Mouse (Mus musculus) myocyte (in vitro differentiated cells): ENCODE results near the gene Rnaseh1. TPM values are rescaled to one million over a fixed set of nuclear protein-coding genes. Genes with fewer than 3 reads are reported as not detected.

Source experiments
- H3K27me3 ChIP-seq: one replicate; pipeline ENCODE4 v1.6.1; 2011; ENCODE audit not compliant: control insufficient read depth, insufficient read depth, insufficient read length
- H3K36me3 ChIP-seq: one replicate; pipeline ENCODE4 v1.6.1; 2011; ENCODE audit not compliant: control insufficient read depth, insufficient read depth
- H3K4me2 ChIP-seq: one replicate; pipeline ENCODE4 v1.6.1; 2011; ENCODE audit warnings: low read depth, control low read depth
- H3K4me3 ChIP-seq: one replicate; pipeline ENCODE4 v1.5.1; 2011; ENCODE audit warnings: mild to moderate bottlenecking, control low read depth, moderate library complexity
- H3K79me2 ChIP-seq: one replicate; pipeline ENCODE4 v1.6.1; 2011; ENCODE audit not compliant: control insufficient read depth, insufficient read depth
- H3ac ChIP-seq: one replicate; pipeline ENCODE4 v1.6.1; 2011; ENCODE audit not compliant: control insufficient read depth, insufficient read length
- CEBPB ChIP-seq: IDR thresholded peaks from 2 replicates; pipeline ENCODE4 v1.6.1; 2011; ENCODE audit warnings: mild to moderate bottlenecking, moderate library complexity; ENCODE audit not compliant: poor library complexity, insufficient read depth, severe bottlenecking
- E2F4 ChIP-seq: IDR thresholded peaks from one replicate; pipeline ENCODE4 v1.6.1; 2011; ENCODE audit warnings: mild to moderate bottlenecking, control low read depth, moderate library complexity; ENCODE audit not compliant: insufficient read depth
- MAX ChIP-seq: IDR thresholded peaks from one replicate; pipeline ENCODE4 v1.6.1; 2011; ENCODE audit warnings: low read depth, mild to moderate bottlenecking, control low read depth
- MYOD1 ChIP-seq, 3 experiments: IDR thresholded peaks; one replicate each; pipeline ENCODE4 v1.6.1; 2011; ENCODE audit warnings: control low read depth in 2 of 3, low read depth in 2 of 3, mild to moderate bottlenecking in 2 of 3, moderate library complexity in 1 of 3; ENCODE audit not compliant: insufficient read length in 2 of 3, control insufficient read depth in 1 of 3
- MYOG ChIP-seq, 3 experiments: IDR thresholded peaks; one replicate each; pipeline ENCODE4 v1.6.1; 2011; ENCODE audit warnings: control low read depth in 2 of 3, low read depth in 2 of 3, mild to moderate bottlenecking in 2 of 3; ENCODE audit not compliant: insufficient read length in 2 of 3, control insufficient read depth in 1 of 3, insufficient read depth in 1 of 3
- POLR2A ChIP-seq: IDR thresholded peaks from one replicate; pipeline ENCODE4 v1.6.1; 2011; ENCODE audit warnings: low read depth, mild to moderate bottlenecking, control low read depth, moderate library complexity; ENCODE audit not compliant: insufficient read length
- POLR2AphosphoS2 ChIP-seq: IDR thresholded peaks from one replicate; pipeline ENCODE4 v1.6.1; 2011; ENCODE audit warnings: low read depth, control low read depth; ENCODE audit not compliant: insufficient read length
- REST ChIP-seq: IDR thresholded peaks from one replicate; pipeline ENCODE4 v1.6.1; 2011; ENCODE audit warnings: mild to moderate bottlenecking, control low read depth, moderate library complexity; ENCODE audit not compliant: insufficient read depth, insufficient read length
- SRF ChIP-seq: IDR thresholded peaks from one replicate; pipeline ENCODE4 v1.6.1; 2011; ENCODE audit warnings: low read depth; ENCODE audit not compliant: control insufficient read depth, insufficient read length
- TCF12 ChIP-seq: IDR thresholded peaks from one replicate; pipeline ENCODE4 v1.6.1; 2011; ENCODE audit warnings: mild to moderate bottlenecking, control low read depth; ENCODE audit not compliant: poor library complexity, insufficient read depth, severe bottlenecking
- TCF3 ChIP-seq: IDR thresholded peaks from one replicate; pipeline ENCODE4 v1.6.1; 2011; ENCODE audit warnings: low read depth, control low read depth; ENCODE audit not compliant: insufficient read length
- USF1 ChIP-seq: IDR thresholded peaks from one replicate; pipeline ENCODE4 v1.6.1; 2011; ENCODE audit warnings: low read depth, mild to moderate bottlenecking, control low read depth, moderate library complexity
- polyA plus RNA-seq: library from polyadenylated mRNA; unstranded; fragments of >200 nt; fragmentation: generic; extraction: Trizol; gene quantifications from one replicate; pipeline ENCODE4 v1.2.1, GENCODE M21; 2012; ENCODE audit warnings: missing spikeins

Gene Rnaseh1
- polyA plus RNA-seq, 1 experiment = 8.7 TPM

- no peaks in the 10 kb centered on the region for H3K36me3 ChIP-seq
- H3ac ChIP-seq = no peak overlapping the region
- TF ChIP-seq MYOG (IDR thresholded peaks at IDR 0.05; ENCODE audit: control insufficient read depth in 1 of 3, insufficient read depth in 1 of 3, insufficient read length in 2 of 3, low read depth in 2 of 3) = no peak
- TF ChIP-seq SRF = no peak
- no peak for TF ChIP-seq POLR2AphosphoS2
- no peak for TF ChIP-seq CEBPB
- no peak for TF ChIP-seq E2F4
- no peak for TF ChIP-seq REST
- TF ChIP-seq MAX = no peak
- no peak for TF ChIP-seq TCF12
- TF ChIP-seq USF1 = no peak
- no peak for TF ChIP-seq POLR2A
- TF ChIP-seq MYOD1 (IDR thresholded peaks at IDR 0.05; ENCODE audit: control insufficient read depth in 1 of 3, insufficient read length in 2 of 3, low read depth in 2 of 3) = no peak
- TF ChIP-seq TCF3 = no peak
- H3K27me3 ChIP-seq = peaks cover 5% of the 10 kb centered on the region
- no peak overlapping the region for H3K4me2 ChIP-seq
- no peaks in the 10 kb centered on the region for H3K79me2 ChIP-seq
- H3K4me3 ChIP-seq = no peak overlapping the region
These were observed 26.8 kb upstream of the Rnaseh1 start for GRCm38 (mm10) chr12:28622641-28623040.

DNA sequence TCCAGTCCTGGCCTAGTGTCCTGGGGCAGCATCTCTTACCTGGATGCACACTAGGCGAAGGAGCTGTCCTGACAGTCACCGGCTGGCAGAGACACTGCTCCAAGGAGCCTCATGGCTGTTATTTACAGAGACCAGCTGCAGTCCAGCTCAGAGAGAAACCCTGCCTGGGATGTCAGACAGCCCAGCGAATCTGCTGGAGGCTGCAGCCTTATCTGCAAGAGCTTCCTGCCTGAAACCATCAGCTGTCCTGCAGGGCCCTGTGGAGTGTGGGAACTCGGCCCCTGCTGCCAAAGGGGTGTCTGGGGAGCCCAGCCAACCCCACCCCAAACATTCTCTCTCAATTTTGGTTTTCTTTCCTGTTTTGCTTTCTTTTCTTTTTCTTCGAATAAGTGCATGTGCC lies 26.2 kb upstream of the Rnaseh1 start, which contains the start of gene Colec11:
Gene Colec11, minus strand, starts transcription at position 183 of the 400 bp plus-strand sequence.
- Histone ChIP-seq H3K4me2 (no peak within 1 kb of the TSS), H3K36me3 (peaks cover 3% of the 10 kb centered on the region), H3ac (no peak within 1 kb of the TSS), H3K79me2 (no peaks in the 10 kb centered on the region), H3K27me3 (peaks cover 5% of the 10 kb centered on the region), H3K4me3 (no peak within 1 kb of the TSS)
- TF ChIP-seq TCF12 (no peak), MAX (no peak), POLR2AphosphoS2 (no peak), TCF3 (no peak), REST (no peak)

DNA sequence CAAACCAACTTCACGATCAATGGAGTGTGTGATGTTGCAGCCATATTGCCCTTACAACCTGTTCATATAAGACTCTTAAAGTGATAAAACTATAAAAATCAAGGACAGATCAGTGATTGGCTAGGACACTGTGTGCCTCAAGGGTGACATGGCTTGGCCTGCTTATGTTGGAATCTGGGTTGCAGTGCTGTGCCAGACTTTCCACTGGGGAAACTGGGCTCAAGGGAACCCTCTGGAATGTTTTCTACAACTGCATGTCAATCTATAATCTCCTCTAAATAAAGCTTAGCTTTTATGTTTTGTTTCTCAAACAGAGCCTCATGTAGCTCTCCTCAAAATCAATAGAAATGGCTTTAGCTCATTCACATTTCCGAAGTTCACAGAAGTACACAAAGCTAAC lies 25.2 kb upstream of the Rnaseh1 start:
- H3K36me3 ChIP-seq = peaks cover 9% of the 10 kb centered on the region
- H3K79me2 ChIP-seq = no peaks in the 10 kb centered on the region
- H3K27me3 ChIP-seq = peaks cover 5% of the 10 kb centered on the region
- no peak overlapping the region for H3K4me2 ChIP-seq
- no peak overlapping the region for H3K4me3 ChIP-seq
- no peak overlapping the region for H3ac ChIP-seq
- TF ChIP-seq TCF12 (no peak), TCF3 (no peak), USF1 (no peak), REST (no peak), SRF (no peak), POLR2A (no peak), E2F4 (no peak), CEBPB (no peak), MAX (no peak), POLR2AphosphoS2 (no peak), MYOG (IDR thresholded peaks at IDR 0.05; ENCODE audit: control insufficient read depth in 1 of 3, insufficient read depth in 1 of 3, insufficient read length in 2 of 3, low read depth in 2 of 3) (no peak), MYOD1 (IDR thresholded peaks at IDR 0.05; ENCODE audit: control insufficient read depth in 1 of 3, insufficient read length in 2 of 3, low read depth in 2 of 3) (no peak)

GRCm38 (mm10) chr12:28625407-28625806 lies 24.0 kb upstream of the Rnaseh1 start:
- Histone ChIP-seq H3K4me3 (no peak overlapping the region), H3K4me2 (no peak overlapping the region), H3K79me2 (no peaks in the 10 kb centered on the region), H3K36me3 (peaks cover 17% of the 10 kb centered on the region), H3ac (no peak overlapping the region), H3K27me3 (peaks cover 5% of the 10 kb centered on the region)
- TF ChIP-seq MAX (no peak), MYOD1 (IDR thresholded peaks at IDR 0.05; ENCODE audit: control insufficient read depth in 1 of 3, insufficient read length in 2 of 3, low read depth in 2 of 3) (no peak), SRF (no peak), USF1 (no peak), TCF3 (no peak), MYOG (IDR thresholded peaks at IDR 0.05; ENCODE audit: control insufficient read depth in 1 of 3, insufficient read depth in 1 of 3, insufficient read length in 2 of 3, low read depth in 2 of 3) (no peak), TCF12 (no peak), CEBPB (no peak), E2F4 (no peak), POLR2A (no peak)

- H3K4me3 ChIP-seq = no peak overlapping the region
- H3K36me3 ChIP-seq = peaks cover 33% of the 10 kb centered on the region
- H3K4me2 ChIP-seq = no peak overlapping the region
- no peak overlapping the region for H3ac ChIP-seq
- H3K27me3 ChIP-seq = no peaks in the 10 kb centered on the region
- TF ChIP-seq POLR2AphosphoS2 = peak; percentile 57
- no peak for TF ChIP-seq USF1
- TF ChIP-seq REST = no peak
- H3K79me2 ChIP-seq = peaks cover 2% of the 10 kb centered on the region
These were observed 22.3 kb upstream of the Rnaseh1 start for GRCm38 (mm10) chr12:28627092-28627491.
